Mouse (Mus musculus) megakaryocyte, embryonic 14.5 days (primary cell): ENCODE measurements at regions not wholly inside any gene's neighbourhood (a gene's known extent, or its start where the extent isn't known, plus 50 kb on each side); places are given as distances from the start of the nearest gene placed in this dataset.

Experiments used
- FLI1 ChIP-seq: IDR thresholded peaks from 2 replicates; pipeline ENCODE4 v1.6.1; 2012; ENCODE audit warnings: low read length, inconsistent platforms, mixed read lengths
- GATA1 ChIP-seq: IDR thresholded peaks from 3 replicates; pipeline ENCODE4 v1.6.1; 2012; ENCODE audit warnings: mixed read lengths, low read length, inconsistent platforms, borderline replicate concordance

DNA sequence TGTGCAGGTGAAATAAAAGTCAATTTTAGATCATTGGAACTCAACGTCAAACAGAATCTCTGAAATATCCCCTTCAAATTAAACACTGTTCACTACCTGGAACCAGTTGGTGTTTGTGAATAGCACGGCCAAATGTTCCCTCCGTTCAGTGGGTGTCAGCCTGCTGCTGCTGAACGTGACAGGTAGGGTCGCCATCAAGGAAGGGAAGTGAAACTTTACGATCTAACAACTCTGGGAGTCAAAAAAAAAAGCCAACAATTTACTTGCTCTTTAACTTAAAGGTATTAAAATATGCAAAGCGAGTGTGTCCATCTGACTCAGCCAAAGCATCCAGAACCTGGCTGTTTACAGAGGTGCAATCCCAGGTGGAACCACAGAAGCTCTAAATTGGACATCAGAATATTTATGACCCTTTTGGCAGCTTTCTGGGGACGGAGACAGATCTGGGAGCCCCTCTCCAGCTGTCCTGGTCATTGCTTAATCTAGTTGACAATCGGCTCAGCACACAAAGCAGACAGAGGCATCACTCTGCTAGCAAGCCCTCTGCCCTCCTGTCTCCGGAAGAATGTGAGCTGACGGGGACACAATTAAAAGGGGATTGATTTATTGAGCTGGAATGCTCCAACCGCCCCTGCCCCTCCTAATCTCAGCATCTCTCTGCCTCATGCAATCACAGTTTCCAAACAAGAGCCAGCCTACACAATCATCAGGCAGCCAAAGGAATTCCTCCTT lies 191.9 kb downstream of the 1500009L16Rik start:
- TF ChIP-seq GATA1, result no peak
- no peak for TF ChIP-seq FLI1
